Mouse (Mus musculus): ENCODE results near the gene Acox1. TPM values are rescaled to one million over a fixed set of nuclear protein-coding genes. Genes with fewer than 3 reads are reported as not detected.

The Acox1 gene
- polyA plus RNA-seq, 1 experiment, result 22.4 TPM

- H3K36me3 ChIP-seq (ENCODE audit: control insufficient read depth, insufficient read depth), result peaks cover 97% of the 10 kb centered on the region
- H3K79me2 ChIP-seq (ENCODE audit: control insufficient read depth, insufficient read depth), result no peaks in the 10 kb centered on the region
- H3K79me3 ChIP-seq (ENCODE audit: low read depth), result no peaks in the 10 kb centered on the region
- H3K27me3 ChIP-seq (ENCODE audit: control insufficient read depth, insufficient read depth, insufficient read length), result no peaks in the 10 kb centered on the region
- H3K4me3 ChIP-seq (ENCODE audit: insufficient read depth, poor library complexity, severe bottlenecking), result no peak overlapping the region
- H3ac ChIP-seq (ENCODE audit: control insufficient read depth, insufficient read length, low read depth), result no peak overlapping the region
- no peak for TF ChIP-seq CEBPB (IDR thresholded peaks at IDR 0.05; ENCODE audit: low read depth)
- TF ChIP-seq MYOD1 (IDR thresholded peaks at IDR 0.05; ENCODE audit: control insufficient read depth, insufficient read length, low read depth), result no peak
- no peak for TF ChIP-seq MYOG (IDR thresholded peaks at IDR 0.05; ENCODE audit: control insufficient read depth, extremely low read depth, insufficient read length)
- no peak for TF ChIP-seq CTCF (IDR thresholded peaks at IDR 0.05; ENCODE audit: control insufficient read depth, insufficient read depth, insufficient read length)
- no peak for TF ChIP-seq MAX (IDR thresholded peaks at IDR 0.05)
- TF ChIP-seq FOSL1 (IDR thresholded peaks at IDR 0.05; ENCODE audit: insufficient read depth, low read length, poor library complexity, severe bottlenecking), result no peak
- no peak for TF ChIP-seq USF1 (IDR thresholded peaks at IDR 0.05; ENCODE audit: low read depth)
Measured at GRCm38 (mm10) chr11:116149341-116149740, 49.5 kb downstream of the Acox1 start.

GRCm38 (mm10) chr11:116148761-116149221 lies 50.1 kb downstream of the Acox1 start:
- Histone ChIP-seq H3ac (ENCODE audit: control insufficient read depth, insufficient read length, low read depth) (no peak overlapping the region), H3K4me3 (ENCODE audit: insufficient read depth, poor library complexity, severe bottlenecking) (no peak overlapping the region), H3K79me2 (ENCODE audit: control insufficient read depth, insufficient read depth) (no peaks in the 10 kb centered on the region), H3K79me3 (ENCODE audit: low read depth) (no peaks in the 10 kb centered on the region), H3K36me3 (ENCODE audit: control insufficient read depth, insufficient read depth) (peaks cover 97% of the 10 kb centered on the region), H3K27me3 (ENCODE audit: control insufficient read depth, insufficient read depth, insufficient read length) (no peaks in the 10 kb centered on the region)
- TF ChIP-seq CEBPB (IDR thresholded peaks at IDR 0.05; ENCODE audit: low read depth), result no peak

GRCm38 (mm10) chr11:116146294-116146985 lies 52.4 kb downstream of the Acox1 start:
- no peaks in the 10 kb centered on the region for H3K79me3 ChIP-seq (ENCODE audit: low read depth)
- peaks cover 97% of the 10 kb centered on the region for H3K36me3 ChIP-seq (ENCODE audit: control insufficient read depth, insufficient read depth)
- no peak overlapping the region for H3ac ChIP-seq (ENCODE audit: control insufficient read depth, insufficient read length, low read depth)

GRCm38 (mm10) chr11:116145481-116146293 lies 53.2 kb downstream of the Acox1 start:
- Histone ChIP-seq H3K79me3 (ENCODE audit: low read depth) (no peaks in the 10 kb centered on the region), H3ac (ENCODE audit: control insufficient read depth, insufficient read length, low read depth) (no peak overlapping the region), H3K79me2 (ENCODE audit: control insufficient read depth, insufficient read depth) (no peaks in the 10 kb centered on the region), H3K4me3 (ENCODE audit: insufficient read depth, poor library complexity, severe bottlenecking) (no peak overlapping the region), H3K27me3 (ENCODE audit: control insufficient read depth, insufficient read depth, insufficient read length) (no peaks in the 10 kb centered on the region), H3K36me3 (ENCODE audit: control insufficient read depth, insufficient read depth) (peaks cover 93% of the 10 kb centered on the region)
- TF ChIP-seq USF1 (IDR thresholded peaks at IDR 0.05; ENCODE audit: low read depth) (no peak), MYOD1 (IDR thresholded peaks at IDR 0.05; ENCODE audit: control insufficient read depth, insufficient read length, low read depth) (no peak), FOSL1 (IDR thresholded peaks at IDR 0.05; ENCODE audit: insufficient read depth, low read length, poor library complexity, severe bottlenecking) (no peak), CTCF (IDR thresholded peaks at IDR 0.05; ENCODE audit: control insufficient read depth, insufficient read depth, insufficient read length) (no peak), MAX (IDR thresholded peaks at IDR 0.05) (no peak), MYOG (IDR thresholded peaks at IDR 0.05; ENCODE audit: control insufficient read depth, extremely low read depth, insufficient read length) (no peak), CEBPB (IDR thresholded peaks at IDR 0.05; ENCODE audit: low read depth) (no peak)

More at GRCm38 (mm10) chr11:116146294-116146985, 52.4 kb downstream of the Acox1 start:
- Histone ChIP-seq H3K4me3 (ENCODE audit: insufficient read depth, poor library complexity, severe bottlenecking) (no peak overlapping the region), H3K27me3 (ENCODE audit: control insufficient read depth, insufficient read depth, insufficient read length) (no peaks in the 10 kb centered on the region), H3K79me2 (ENCODE audit: control insufficient read depth, insufficient read depth) (no peaks in the 10 kb centered on the region)
- TF ChIP-seq FOSL1 (IDR thresholded peaks at IDR 0.05; ENCODE audit: insufficient read depth, low read length, poor library complexity, severe bottlenecking) (no peak), MAX (IDR thresholded peaks at IDR 0.05) (no peak), MYOD1 (IDR thresholded peaks at IDR 0.05; ENCODE audit: control insufficient read depth, insufficient read length, low read depth) (no peak), CEBPB (IDR thresholded peaks at IDR 0.05; ENCODE audit: low read depth) (no peak), MYOG (IDR thresholded peaks at IDR 0.05; ENCODE audit: control insufficient read depth, extremely low read depth, insufficient read length) (no peak), USF1 (IDR thresholded peaks at IDR 0.05; ENCODE audit: low read depth) (no peak), CTCF (IDR thresholded peaks at IDR 0.05; ENCODE audit: control insufficient read depth, insufficient read depth, insufficient read length) (no peak)

- H3K36me3 ChIP-seq (ENCODE audit: control insufficient read depth, insufficient read depth), result peaks cover 73% of the 10 kb centered on the region
- no peaks in the 10 kb centered on the region for H3K27me3 ChIP-seq (ENCODE audit: control insufficient read depth, insufficient read depth, insufficient read length)
- H3K4me3 ChIP-seq (ENCODE audit: insufficient read depth, poor library complexity, severe bottlenecking), result no peak overlapping the region
- H3K79me2 ChIP-seq (ENCODE audit: control insufficient read depth, insufficient read depth), result peaks cover 2% of the 10 kb centered on the region
- no peaks in the 10 kb centered on the region for H3K79me3 ChIP-seq (ENCODE audit: low read depth)
- TF ChIP-seq FOSL1 (IDR thresholded peaks at IDR 0.05; ENCODE audit: insufficient read depth, low read length, poor library complexity, severe bottlenecking) (no peak), MYOD1 (IDR thresholded peaks at IDR 0.05; ENCODE audit: control insufficient read depth, insufficient read length, low read depth) (no peak), USF1 (IDR thresholded peaks at IDR 0.05; ENCODE audit: low read depth) (no peak), CTCF (IDR thresholded peaks at IDR 0.05; ENCODE audit: control insufficient read depth, insufficient read depth, insufficient read length) (no peak), MYOG (IDR thresholded peaks at IDR 0.05; ENCODE audit: control insufficient read depth, extremely low read depth, insufficient read length) (no peak), CEBPB (IDR thresholded peaks at IDR 0.05; ENCODE audit: low read depth) (no peak), MAX (IDR thresholded peaks at IDR 0.05) (no peak)
- no peak overlapping the region for H3ac ChIP-seq (ENCODE audit: control insufficient read depth, insufficient read length, low read depth)
Measured at GRCm38 (mm10) chr11:116143468-116143867, 55.4 kb downstream of the Acox1 start.

Measured in C2C12 (cell line).